Mouse (Mus musculus) gastrocnemius, postnatal 4 days (tissue): Measurements from ENCODE around the gene Gm8050. TPM values are rescaled to one million over a fixed set of nuclear protein-coding genes. Genes with fewer than 3 reads are reported as not detected.
"Not testable (repeated sequence)": the region's sequence is repeated elsewhere in the genome, so short reads cannot be mapped to it uniquely, and the experiment has no call there.

Source experiments
- DNase-seq, 2 experiments: peaks; one replicate each; pipeline ENCODE4 v3.0.0; 2021 to 2022; ENCODE audit warnings: low spot score in 2 of 2, mixed read lengths in 2 of 2
- long read RNA-seq, 2 experiments: library from polyadenylated mRNA; stranded (forward); transcript quantifications; one replicate each; pipeline ENCODE4 v2.0.0; 2021
- total RNA-seq, 2 experiments: library from RNA; stranded (reverse); gene quantifications; 2 replicates each; pipeline ENCODE4 v1.2.3; 2021

Gene Gm8050
- total RNA-seq = not detected
- long read RNA-seq, experiment 1 = 0 reads
- long read RNA-seq, experiment 2 = 0 reads

- DNase-seq = not testable (repeated sequence)
Measured at GRCm38 (mm10) chr14:6720151-6720550, at the start of gene Gm8050. Gm8050 (minus strand) TSS chr14:6720251.

- DNase-seq = not testable (repeated sequence)
Measured at GRCm38 (mm10) chr14:6757231-6757536, 37.1 kb upstream of the Gm8050 start.

DNA sequence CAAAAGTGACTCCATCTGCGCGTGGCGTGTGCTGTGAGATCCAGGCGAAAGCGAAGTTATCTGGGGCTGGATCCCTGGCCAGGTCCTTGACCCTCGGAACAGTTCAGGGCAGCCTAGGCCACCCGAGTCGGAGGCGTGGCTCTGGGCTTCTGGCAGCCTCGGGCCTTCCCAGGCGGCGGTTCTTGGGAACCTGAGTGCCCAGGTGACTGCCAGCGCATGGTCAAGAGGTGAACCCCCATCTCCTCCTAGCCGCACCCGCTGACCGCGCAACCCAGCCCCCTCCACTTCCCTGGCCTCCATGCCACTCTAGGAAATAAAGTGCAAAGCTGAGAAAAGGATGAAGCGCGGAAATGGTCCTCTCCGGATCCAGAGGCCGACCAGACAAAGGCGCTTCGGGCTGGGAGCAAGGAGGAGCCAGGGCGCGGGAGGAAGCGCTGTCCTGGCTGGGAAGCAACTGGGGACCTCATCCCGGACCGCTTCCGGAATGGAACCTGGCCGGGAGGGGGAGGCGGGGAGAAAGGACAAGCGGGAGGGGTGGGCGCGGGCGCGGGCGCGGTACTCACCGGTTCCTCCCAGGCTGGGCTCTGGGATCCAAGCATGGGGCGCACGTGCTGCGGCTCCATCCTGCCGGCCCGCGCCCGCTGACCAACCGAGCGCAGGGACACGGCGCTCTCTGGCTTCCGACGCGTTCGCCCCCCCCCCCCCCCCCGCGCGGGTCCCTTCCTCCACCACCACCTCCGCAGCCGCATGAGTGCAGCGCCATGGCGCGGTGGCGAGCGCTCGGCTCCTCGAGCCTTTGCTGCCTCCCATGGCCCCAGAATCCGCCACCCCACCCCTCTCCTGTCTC, 36.6 kb upstream of the Gm8050 start:
- DNase-seq = peak in 1 of 2 experiments; percentile 7

DNA sequence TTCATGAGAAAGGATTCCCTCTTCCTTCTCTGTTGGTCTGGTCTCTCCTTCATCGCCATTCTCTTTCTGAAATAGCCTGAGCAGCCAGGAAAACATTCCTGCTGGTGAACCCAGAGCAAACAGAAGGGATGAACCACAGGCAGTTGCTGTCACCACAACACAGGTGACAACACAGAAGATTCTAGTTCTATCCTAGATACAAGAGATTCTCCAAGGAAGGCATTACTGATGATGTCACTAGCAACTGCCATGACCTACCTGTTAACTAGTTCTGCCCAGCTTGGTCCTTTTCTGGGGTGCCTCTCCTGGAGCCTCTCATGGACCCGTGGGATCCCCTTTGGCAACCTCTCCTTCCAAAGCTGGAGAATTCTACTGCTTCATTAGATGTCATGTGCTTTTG, 22.2 kb upstream of the Gm8050 start, which contains the start of gene Gm3636:
Gene Gm3636 (minus strand): TSS at position 101 of the 400 bp plus-strand sequence.
- DNase-seq = not testable (repeated sequence)

DNA sequence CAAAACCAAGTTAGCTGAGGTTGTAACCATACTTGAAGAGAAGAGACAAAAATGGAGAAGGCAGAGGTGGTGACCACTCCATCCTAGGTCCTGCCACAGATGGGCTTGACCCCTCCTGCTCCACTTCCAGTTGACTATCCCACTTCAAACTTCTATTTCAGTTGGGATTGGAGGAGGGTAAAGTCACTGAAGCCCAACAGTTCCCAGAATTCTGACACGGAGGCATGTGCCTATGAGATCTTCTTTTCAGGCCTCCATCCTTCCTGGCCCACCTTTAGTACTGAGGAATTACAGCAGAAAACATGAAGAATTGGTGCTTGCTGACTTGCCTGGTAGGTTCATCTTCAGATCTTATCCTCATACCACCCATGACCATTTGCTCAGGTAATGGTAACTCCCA, 36.0 kb downstream of the Gm8050 start, which contains the start of gene Gm10251:
Gene Gm10251 (minus strand): TSS at position 101 of the 400 bp plus-strand sequence.
- DNase-seq = not testable (repeated sequence)

Other genes starting within 250 kb of the Gm8050 start
- gene Gm8356, start 183.0 kb downstream of the Gm8050 start, total RNA-seq = not detected
- gene Gm3629, start 129.6 kb downstream of the Gm8050 start, total RNA-seq = 1 to 10 TPM; 1.5 TPM
- gene Gm3460, start 97.8 kb downstream of the Gm8050 start, total RNA-seq = not detected
- not detected for gene Gm10251, start 36.1 kb downstream of the Gm8050 start, total RNA-seq
- gene Gm3636, start 22.1 kb upstream of the Gm8050 start, total RNA-seq = 1 to 10 TPM; 3.9 to 4.9 TPM
- gene Gm8362, start 54.2 kb upstream of the Gm8050 start, total RNA-seq = under 1 TPM in 1 of 2 experiments, not detected in 1; 0.26 TPM
- gene Gm3642, start 120.1 kb upstream of the Gm8050 start, total RNA-seq = not detected
- 1 to 10 TPM in 1 of 2 experiments, under 1 TPM in 1; 0.69 to 2.2 TPM for gene Gm3667, start 169.7 kb upstream of the Gm8050 start, total RNA-seq